Mouse (Mus musculus) limb, embryonic 12.5 days (tissue): ENCODE measurements at regions not wholly inside any gene's neighbourhood (a gene's known extent, or its start where the extent isn't known, plus 50 kb on each side); places are given as distances from the start of the nearest gene placed in this dataset.

ENCODE experiments used
- ATAC-seq: fragments of 200-750 bp; cut with Nextera tagmentation; 2 replicates; pipeline ENCODE4 v1.8.0; 2017; ENCODE audit warnings: low read depth, moderate TSS enrichment; ENCODE audit not compliant: insufficient number of reproducible peaks, insufficient read depth, low FRiP score, low TSS enrichment
- H3K27ac ChIP-seq: fragments of 300-500 bp; sonication (generic); 2 replicates; pipeline ENCODE4 v1.5.1; 2016; ENCODE audit warnings: mild to moderate bottlenecking, moderate library complexity
- H3K27me3 ChIP-seq: fragments of 300-500 bp; sonication (generic); 2 replicates; pipeline ENCODE4 v1.6.1; 2016; ENCODE audit warnings: mild to moderate bottlenecking, moderate library complexity
- H3K36me3 ChIP-seq: fragments of 300-500 bp; sonication (generic); 2 replicates; pipeline ENCODE4 v1.6.1; 2016; ENCODE audit warnings: mild to moderate bottlenecking, moderate library complexity
- H3K4me1 ChIP-seq: fragments of 300-500 bp; sonication (generic); replicated peaks from 2 replicates; pipeline ENCODE4 v1.6.1; 2016
- H3K4me2 ChIP-seq: fragments of 300-500 bp; sonication (generic); 2 replicates; pipeline ENCODE4 v1.6.1; 2016; ENCODE audit warnings: mild to moderate bottlenecking, moderate library complexity
- H3K4me3 ChIP-seq: fragments of 300-500 bp; sonication (generic); replicated peaks from 2 replicates; pipeline ENCODE4 v1.5.1; 2016; ENCODE audit warnings: mild to moderate bottlenecking
- H3K9ac ChIP-seq: fragments of 300-500 bp; sonication (generic); replicated peaks from 2 replicates; pipeline ENCODE4 v1.6.1; 2016; ENCODE audit warnings: mild to moderate bottlenecking, moderate library complexity
- H3K9me3 ChIP-seq: fragments of 300-500 bp; sonication (generic); 2 replicates; pipeline ENCODE4 v1.6.1; 2016; ENCODE audit warnings: mild to moderate bottlenecking, moderate library complexity
- WGBS: fragments of 180-500 bp; shearing (Covaris S2); methylation state at CpG from one replicate; pipeline ENCODE4 v1.1.7; 2016; 5-methylcytosine and 5-hydroxymethylcytosine counted together

- Histone ChIP-seq H3K9ac (no peak overlapping the region), H3K4me1 (no peaks in the 10 kb centered on the region), H3K36me3 (no peaks in the 10 kb centered on the region), H3K27ac (no peak overlapping the region), H3K4me3 (no peak overlapping the region), H3K27me3 (no peaks in the 10 kb centered on the region), H3K9me3 (no peaks in the 10 kb centered on the region), H3K4me2 (no peak overlapping the region)
- WGBS, result 53% methylated on average over 5 of the region's 5 CpGs
- ATAC-seq, result no peak
Observed at GRCm38 (mm10) chr3:143509531-143509930, 627.7 kb upstream of the Pkn2 start.

GRCm38 (mm10) chr3:143508280-143508679 lies 626.5 kb upstream of the Pkn2 start:
- Histone ChIP-seq H3K9ac (no peak overlapping the region), H3K4me1 (no peaks in the 10 kb centered on the region), H3K4me3 (no peak overlapping the region), H3K27ac (no peak overlapping the region), H3K4me2 (no peak overlapping the region), H3K36me3 (no peaks in the 10 kb centered on the region), H3K9me3 (no peaks in the 10 kb centered on the region), H3K27me3 (no peaks in the 10 kb centered on the region)
- ATAC-seq, result no peak
- WGBS, result 74% methylated on average over 1 of the region's 1 CpGs

- Histone ChIP-seq H3K4me3 (no peak overlapping the region), H3K27ac (no peak overlapping the region), H3K36me3 (no peaks in the 10 kb centered on the region), H3K9ac (no peak overlapping the region), H3K27me3 (no peaks in the 10 kb centered on the region), H3K9me3 (no peaks in the 10 kb centered on the region), H3K4me2 (no peak overlapping the region), H3K4me1 (peaks cover 4% of the 10 kb centered on the region; the same call in 1 of the 2 replicates)
- 58% methylated on average over 2 of the region's 2 CpGs for WGBS
- ATAC-seq, result no peak
Observed at GRCm38 (mm10) chr3:143501017-143501416, 619.2 kb upstream of the Pkn2 start.

GRCm38 (mm10) chr3:143495389-143495788 lies 613.6 kb upstream of the Pkn2 start:
- no peaks in the 10 kb centered on the region for H3K27me3 ChIP-seq
- no peak overlapping the region; the same call in 1 of the 2 replicates for H3K27ac ChIP-seq
- H3K36me3 ChIP-seq, result no peaks in the 10 kb centered on the region
- no peak overlapping the region for H3K9ac ChIP-seq
- WGBS, result 25% methylated on average over 4 of the region's 4 CpGs
- H3K4me3 ChIP-seq, result no peak overlapping the region
- H3K4me2 ChIP-seq, result no peak overlapping the region
- ATAC-seq, result peak; percentile 33; the same call in 1 of the 2 replicates
- H3K4me1 ChIP-seq, result peaks cover 20% of the 10 kb centered on the region
- H3K9me3 ChIP-seq, result no peaks in the 10 kb centered on the region

- 50% methylated on average over 8 of the region's 8 CpGs for WGBS
- Histone ChIP-seq H3K4me3 (no peak overlapping the region), H3K27ac (no peak overlapping the region), H3K27me3 (no peaks in the 10 kb centered on the region), H3K9ac (no peak overlapping the region), H3K4me2 (no peak overlapping the region), H3K4me1 (no peaks in the 10 kb centered on the region), H3K9me3 (no peaks in the 10 kb centered on the region), H3K36me3 (no peaks in the 10 kb centered on the region)
- ATAC-seq, result no peak
Observed at GRCm38 (mm10) chr3:143477916-143478610, 596.3 kb upstream of the Pkn2 start.

GRCm38 (mm10) chr3:143475461-143475860 lies 593.7 kb upstream of the Pkn2 start:
- 0 out of 2 replicates have a peak, but pooled peaks cover 5% of the 10 kb centered on the region for H3K9me3 ChIP-seq
- no peak for ATAC-seq
- no peak overlapping the region for H3K4me2 ChIP-seq
- no peak overlapping the region for H3K9ac ChIP-seq
- H3K27me3 ChIP-seq, result no peaks in the 10 kb centered on the region
- H3K4me1 ChIP-seq, result no peaks in the 10 kb centered on the region
- H3K27ac ChIP-seq, result no peak overlapping the region
- WGBS, result 67% methylated on average over 5 of the region's 5 CpGs
- H3K36me3 ChIP-seq, result no peaks in the 10 kb centered on the region
- H3K4me3 ChIP-seq, result no peak overlapping the region

- H3K27me3 ChIP-seq, result no peaks in the 10 kb centered on the region
- no peak overlapping the region for H3K9ac ChIP-seq
- H3K36me3 ChIP-seq, result no peaks in the 10 kb centered on the region
- no peak overlapping the region for H3K4me3 ChIP-seq
- no peak overlapping the region for H3K27ac ChIP-seq
- no peak overlapping the region for H3K4me2 ChIP-seq
- WGBS, result 52% methylated on average over 7 of the region's 7 CpGs
- ATAC-seq, result no peak
- H3K4me1 ChIP-seq, result no peaks in the 10 kb centered on the region
- H3K9me3 ChIP-seq, result no peaks in the 10 kb centered on the region
Observed at GRCm38 (mm10) chr3:143447005-143447709, 565.4 kb upstream of the Pkn2 start.

GRCm38 (mm10) chr3:143417401-143417800 lies 535.6 kb upstream of the Pkn2 start:
- ATAC-seq, result no peak
- H3K4me3 ChIP-seq, result no peak overlapping the region
- 66% methylated on average over 6 of the region's 6 CpGs for WGBS
- no peaks in the 10 kb centered on the region for H3K4me1 ChIP-seq
- H3K4me2 ChIP-seq, result no peak overlapping the region
- no peak overlapping the region for H3K9ac ChIP-seq
- no peaks in the 10 kb centered on the region for H3K9me3 ChIP-seq
- H3K27me3 ChIP-seq, result no peaks in the 10 kb centered on the region
- no peaks in the 10 kb centered on the region for H3K36me3 ChIP-seq
- H3K27ac ChIP-seq, result no peak overlapping the region

- Histone ChIP-seq H3K4me2 (no peak overlapping the region), H3K27ac (no peak overlapping the region), H3K9ac (no peak overlapping the region), H3K27me3 (no peaks in the 10 kb centered on the region), H3K4me1 (no peaks in the 10 kb centered on the region), H3K36me3 (no peaks in the 10 kb centered on the region), H3K9me3 (no peaks in the 10 kb centered on the region), H3K4me3 (no peak overlapping the region)
- ATAC-seq, result no peak
- 34% methylated on average over 4 of the region's 4 CpGs for WGBS
Observed at GRCm38 (mm10) chr3:143411655-143412054, 529.9 kb upstream of the Pkn2 start.

GRCm38 (mm10) chr3:143398966-143399365 lies 517.2 kb upstream of the Pkn2 start:
- H3K27ac ChIP-seq, result no peak overlapping the region
- ATAC-seq, result no peak
- H3K36me3 ChIP-seq, result no peaks in the 10 kb centered on the region
- H3K4me2 ChIP-seq, result no peak overlapping the region
- WGBS, result 73% methylated on average over 2 of the region's 2 CpGs
- H3K9ac ChIP-seq, result no peak overlapping the region
- H3K4me3 ChIP-seq, result no peak overlapping the region
- no peaks in the 10 kb centered on the region for H3K27me3 ChIP-seq
- no peaks in the 10 kb centered on the region for H3K4me1 ChIP-seq
- H3K9me3 ChIP-seq, result no peaks in the 10 kb centered on the region

- Histone ChIP-seq H3K27ac (no peak overlapping the region), H3K4me2 (no peak overlapping the region), H3K9ac (no peak overlapping the region), H3K4me1 (0 out of 2 replicates have a peak, but pooled peaks cover under 1% of the 10 kb centered on the region), H3K4me3 (no peak overlapping the region), H3K9me3 (no peaks in the 10 kb centered on the region), H3K27me3 (no peaks in the 10 kb centered on the region), H3K36me3 (no peaks in the 10 kb centered on the region)
- ATAC-seq, result no peak
- WGBS, result 93% methylated on average over 1 of the region's 1 CpGs
Observed at GRCm38 (mm10) chr3:143384357-143384756, 502.6 kb upstream of the Pkn2 start.
